Mouse (Mus musculus) lung, postnatal 14 days (tissue): ENCODE data around the gene Caly.

ENCODE experiments used
- DNase-seq: peaks from one replicate; pipeline ENCODE4 v3.0.0; 2021

The Caly gene

DNA sequence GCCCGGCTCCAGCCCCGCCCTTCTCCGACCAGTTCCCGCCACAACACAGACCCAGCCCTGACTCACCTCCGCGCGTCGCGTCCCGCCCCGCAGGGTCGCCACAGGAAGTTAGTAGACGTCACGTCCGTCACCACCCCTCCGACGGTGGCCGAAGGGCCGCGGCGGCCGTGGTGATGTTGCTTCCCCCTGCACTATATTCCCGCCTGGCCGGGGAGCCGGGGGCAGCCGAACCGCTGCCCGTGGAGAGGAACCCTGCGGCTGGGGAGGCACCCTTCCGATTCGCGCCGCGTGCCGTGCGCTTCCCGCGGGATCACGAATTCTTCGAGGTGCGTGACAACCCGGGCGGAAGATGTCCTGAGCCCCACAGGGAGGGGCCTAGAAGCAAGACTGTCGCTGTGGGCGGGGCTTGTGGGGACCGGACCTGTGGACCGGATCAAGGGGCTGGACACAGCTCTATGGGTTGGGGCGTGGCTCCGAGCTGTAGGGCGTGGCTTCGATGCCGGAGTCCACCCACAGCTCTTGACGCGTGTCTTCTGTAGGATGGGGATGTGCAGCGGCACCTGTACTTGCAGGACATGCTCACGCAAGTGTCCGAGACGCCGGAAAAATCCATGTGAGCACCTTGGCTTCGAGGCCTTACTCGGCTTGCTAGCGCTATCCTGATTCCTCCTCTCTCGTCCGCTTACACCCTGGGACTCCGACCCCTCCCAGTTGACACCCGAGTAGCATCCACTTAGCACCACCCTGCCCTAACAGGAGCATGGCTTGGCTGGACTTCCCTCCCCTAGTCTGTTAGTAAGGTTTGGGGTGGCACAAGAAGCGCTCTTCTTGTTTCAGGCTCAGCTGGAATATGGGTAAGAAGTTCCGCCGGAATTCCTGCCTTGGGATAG is 45.8 kb downstream of the Caly start, which contains the start of the genes Zfp511 and Tubgcp2:
TSS of gene Zfp511 (plus strand) at position 111 of the 890 bp plus-strand sequence.
TSS of gene Tubgcp2 (minus strand) at position 389 of the 890 bp plus-strand sequence.
- peak; percentile 97 for DNase-seq

DNA sequence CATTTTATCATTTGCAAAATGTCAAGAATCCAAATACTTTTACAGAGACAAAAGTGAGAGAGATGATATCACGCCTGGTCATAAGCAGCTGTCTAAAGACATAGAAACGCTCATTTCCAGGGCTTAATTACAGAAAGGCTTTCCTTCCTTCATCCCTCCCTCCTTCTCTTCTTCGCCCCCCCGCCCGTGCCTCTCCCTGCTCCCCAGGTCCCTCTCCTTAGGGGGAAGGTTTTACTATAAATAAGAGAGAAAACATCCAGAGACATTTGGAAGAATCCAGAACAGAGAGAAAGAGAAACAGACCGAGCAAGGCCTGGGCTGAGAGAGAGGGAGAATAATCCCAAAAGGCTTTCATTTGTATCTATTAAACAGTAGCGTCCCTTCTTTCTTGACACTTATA is 46.9 kb downstream of the Caly start:
- no peak for DNase-seq

DNA sequence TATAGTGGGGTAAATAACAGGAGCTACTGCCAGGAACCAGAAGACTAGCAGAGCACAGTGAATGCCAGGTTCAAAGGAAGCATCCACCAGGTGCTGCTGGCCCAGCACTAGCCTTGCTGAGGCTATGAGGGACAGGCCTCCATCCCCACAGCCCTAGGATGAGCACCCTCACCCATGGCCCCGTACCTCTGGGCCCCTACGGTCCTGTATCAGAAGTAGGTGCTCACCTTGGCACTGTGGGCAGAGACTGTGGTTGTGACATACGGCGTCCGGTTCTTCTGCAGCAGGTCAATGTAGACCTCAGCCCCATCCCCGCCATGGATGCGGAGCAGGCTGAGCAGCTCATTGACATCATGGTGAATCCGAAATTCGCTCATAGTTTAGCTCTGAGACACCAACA is 49.0 kb downstream of the Caly start:
- no peak for DNase-seq

DNA sequence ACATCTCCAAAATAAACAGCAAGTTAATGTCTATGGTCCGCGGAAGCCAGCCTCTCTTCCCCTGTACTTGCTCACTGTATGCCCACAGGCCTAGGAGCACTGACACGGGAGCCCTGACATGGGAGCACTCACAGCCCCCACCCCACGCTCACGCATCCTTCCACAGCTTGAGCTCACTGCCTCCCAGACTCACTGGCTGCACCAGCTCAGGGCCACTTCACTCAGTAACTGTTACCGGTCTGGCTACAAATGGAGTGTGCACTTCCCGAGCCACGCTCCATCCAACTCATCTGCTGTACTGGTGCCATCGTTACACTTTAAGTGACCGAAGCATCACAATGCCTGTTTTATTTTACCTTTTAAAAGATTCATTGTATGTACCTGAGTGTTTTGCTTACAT is 50.0 kb downstream of the Caly start:
- DNase-seq = no peak

DNA sequence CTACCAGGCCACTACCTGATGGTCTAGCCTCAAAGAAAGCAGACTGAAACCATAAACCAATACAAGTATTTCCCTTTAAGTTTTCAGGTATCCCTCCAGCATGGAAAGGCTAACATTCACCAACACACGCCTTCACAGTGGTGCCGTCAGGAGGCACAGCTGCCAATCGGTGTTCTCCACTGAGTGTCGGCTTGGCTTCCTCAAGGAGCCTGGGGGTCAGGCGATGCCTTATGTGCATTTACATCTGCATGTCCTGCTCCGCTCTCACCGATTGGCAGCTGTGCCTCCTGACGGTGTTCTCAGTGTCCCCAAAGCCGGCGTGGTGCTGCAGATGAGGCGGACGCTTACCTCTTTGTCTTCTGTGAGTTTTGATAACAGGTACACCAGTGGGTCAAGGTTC is 50.6 kb downstream of the Caly start:
- DNase-seq = no peak
